Comparison of ENCODE assay signal across 11 mouse cellular contexts in the genomic region with DNA sequence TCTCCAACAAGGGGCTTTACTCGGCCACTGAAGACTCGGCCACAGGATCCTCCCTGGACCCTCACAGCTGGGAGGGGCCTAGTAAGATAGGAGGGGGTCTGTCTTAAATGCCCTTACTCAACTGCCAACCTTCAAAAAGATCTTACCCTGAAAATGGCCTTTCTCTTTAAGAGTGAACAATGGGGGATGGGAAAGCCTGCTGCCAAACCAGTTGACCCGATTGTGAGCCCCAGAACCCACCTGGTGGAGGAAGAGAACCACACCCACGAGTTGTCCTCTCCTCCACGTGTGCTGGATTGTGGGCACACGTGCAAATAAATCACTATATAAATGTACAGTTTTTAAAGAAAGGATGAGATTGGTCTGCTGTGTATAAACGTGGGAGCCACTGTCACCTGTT. TPM values are rescaled to one million over a fixed set of nuclear protein-coding genes. Genes with fewer than 3 reads are reported as not detected.
DNase-seq lines count a peak whose midpoint lies in the region; ATAC-seq lines count a peak whose summit lies in the region.
"Had no signal": no experiment of that assay in that cellular context is flagged by ENCODE, and none has a peak within 500 bp of the region (broad histone marks: within the 10 kb centered on the region; RNA-seq: fewer than 3 reads in every experiment).

No protein-coding gene starts in this region.

- no peaks in the 10 kb centered on the region for H3K27me3 ChIP-seq in heart, embryonic 11.5 days (ENCODE audit: control insufficient read depth, insufficient read depth, low read length)
- H3K27me3 ChIP-seq in limb, embryonic 12.5 days, result no peaks in the 10 kb centered on the region
- no peaks in the 10 kb centered on the region for H3K27me3 ChIP-seq in limb, embryonic 10.5 days (ENCODE audit: low read depth, poor library complexity, severe bottlenecking)
- H3K27me3 ChIP-seq in hindbrain, embryonic 14.5 days (ENCODE audit: control insufficient read depth, insufficient read depth, low read length), result no peaks in the 10 kb centered on the region

- no peak for ATAC-seq in heart, embryonic 11.5 days (replicated peaks; ENCODE audit: insufficient number of reproducible peaks, low FRiP score, low TSS enrichment)
- ATAC-seq in limb, embryonic 12.5 days (ENCODE audit: insufficient number of reproducible peaks, insufficient read depth, low FRiP score, low TSS enrichment, low read depth), result no peak
- no peak for ATAC-seq in hindbrain, embryonic 14.5 days (ENCODE audit: low FRiP score)
- ATAC-seq: inflammation-experienced regulatory T-cells, adult 6 months had no signal

- no peak for DNase-seq in heart, postnatal 14 days
- DNase-seq in limb, embryonic 10.5 days (ENCODE audit: low spot score), result no peak
- no peak for DNase-seq in hindbrain, embryonic 14.5 days (ENCODE audit: low spot score)
- peak; percentile 55 for DNase-seq in retina, embryonic 14.5 days (ENCODE audit: low spot score)
- DNase-seq in left cerebral cortex, adult 18-20 months (ENCODE audit: low spot score in 2 of 2), result no peak
- no peak for DNase-seq in kidney, adult 18-20 months
- DNase-seq: adrenal gland, adult 2 months; thymus, postnatal 14 days had no signal

- no peak overlapping the region for H3K9ac ChIP-seq in heart, embryonic 11.5 days (ENCODE audit: low read depth, low read length)
- H3K9ac ChIP-seq in limb, embryonic 12.5 days (replicated peaks), result no peak overlapping the region
- no peak overlapping the region for H3K9ac ChIP-seq in hindbrain, embryonic 14.5 days

- intact Hi-C loops in heart, postnatal 14 days (cut with DNase I), result no loop called here

- H3K4me3 ChIP-seq in heart, embryonic 11.5 days (ENCODE audit: low read depth, low read length), result no peak overlapping the region
- no peak overlapping the region for H3K4me3 ChIP-seq in limb, embryonic 12.5 days (replicated peaks)
- no peak overlapping the region for H3K4me3 ChIP-seq in limb, embryonic 10.5 days
- no peak overlapping the region for H3K4me3 ChIP-seq in hindbrain, embryonic 14.5 days (replicated peaks; ENCODE audit: low read length)

- H3K9me3 ChIP-seq in heart, embryonic 11.5 days (replicated peaks; ENCODE audit: control insufficient read depth, low read length), result no peaks in the 10 kb centered on the region
- no peaks in the 10 kb centered on the region for H3K9me3 ChIP-seq in limb, embryonic 12.5 days
- no peaks in the 10 kb centered on the region for H3K9me3 ChIP-seq in limb, embryonic 10.5 days (replicated peaks)
- H3K9me3 ChIP-seq in hindbrain, embryonic 14.5 days (ENCODE audit: control insufficient read depth, low read length), result no peaks in the 10 kb centered on the region

- 58% methylated on average over 7 of the region's 7 CpGs for WGBS in heart, embryonic 11.5 days (ENCODE audit: insufficient replicate concordance)
- 57% methylated on average over 7 of the region's 7 CpGs for WGBS in limb, embryonic 12.5 days
- 62% methylated on average over 7 of the region's 7 CpGs for WGBS in limb, embryonic 10.5 days
- 61% methylated on average over 7 of the region's 7 CpGs for WGBS in hindbrain, embryonic 14.5 days

- H3K4me2 ChIP-seq in heart, embryonic 11.5 days, result no peak overlapping the region
- H3K4me2 ChIP-seq in limb, embryonic 12.5 days, result no peak overlapping the region
- H3K4me2 ChIP-seq in hindbrain, embryonic 14.5 days (replicated peaks), result no peak overlapping the region

- H3K4me1 ChIP-seq in heart, embryonic 11.5 days (ENCODE audit: control insufficient read depth, insufficient read depth, low read length), result peaks cover 32% of the 10 kb centered on the region
- peaks cover 43% of the 10 kb centered on the region for H3K4me1 ChIP-seq in limb, embryonic 12.5 days (replicated peaks)
- peaks cover 32% of the 10 kb centered on the region for H3K4me1 ChIP-seq in limb, embryonic 10.5 days
- peaks cover 53% of the 10 kb centered on the region for H3K4me1 ChIP-seq in hindbrain, embryonic 14.5 days (replicated peaks; ENCODE audit: control insufficient read depth, insufficient read depth, low read length)

- H3K36me3 ChIP-seq in heart, embryonic 11.5 days (ENCODE audit: control insufficient read depth, insufficient read depth, low read length), result peaks cover 4% of the 10 kb centered on the region; the same call in 1 of the 2 replicates
- peaks cover 65% of the 10 kb centered on the region for H3K36me3 ChIP-seq in limb, embryonic 12.5 days
- peaks cover 70% of the 10 kb centered on the region for H3K36me3 ChIP-seq in limb, embryonic 10.5 days
- H3K36me3 ChIP-seq in hindbrain, embryonic 14.5 days (replicated peaks; ENCODE audit: control insufficient read depth, insufficient read depth), result peaks cover 37% of the 10 kb centered on the region

- H3K27ac ChIP-seq in heart, embryonic 11.5 days (ENCODE audit: low read depth, low read length), result peak overlapping the region; percentile 23; the same call in 1 of the 2 replicates
- H3K27ac ChIP-seq in limb, embryonic 12.5 days, result peak overlapping the region; percentile 64; the same call in 1 of the 2 replicates
- no peak overlapping the region for H3K27ac ChIP-seq in limb, embryonic 10.5 days
- H3K27ac ChIP-seq in hindbrain, embryonic 14.5 days, result peak overlapping the region; percentile 21

RNA-seq across cellular contexts. Expression of gene BC034090, which starts 38.9 kb away (rescaled TPM):
- 3.9 and 5.4 TPM in 2 replicates for polyA plus RNA-seq in heart, embryonic 11.5 days (2014; fragmentation: Nextera tagmentation; extraction: Ambion mirVana)
- total RNA-seq in heart, postnatal 14 days (2021), result 10 to 100 TPM; 35.9 to 41.2 TPM
- polyA plus RNA-seq in limb, embryonic 12.5 days (2016; fragmentation: Nextera tagmentation; extraction: Ambion mirVana), result 8.4 and 8.6 TPM in 2 replicates
- 5.2 and 6.8 TPM in 2 replicates for polyA plus RNA-seq in limb, embryonic 10.5 days (2016; fragmentation: Nextera tagmentation; extraction: Ambion mirVana)
- polyA plus RNA-seq in hindbrain, embryonic 14.5 days (2014; fragmentation: Nextera tagmentation; extraction: Ambion mirVana), result 4.0 and 4.1 TPM in 2 replicates
- 10 to 100 TPM in 1 of 2 experiments, 1 to 10 TPM in 1; 7.9 to 10.7 TPM for total RNA-seq in left cerebral cortex, adult 18-20 months (2021)

RNA-seq across cellular contexts. Expression of gene Stx6, which starts 46.8 kb away (rescaled TPM):
- polyA plus RNA-seq in heart, embryonic 11.5 days (2014; fragmentation: Nextera tagmentation; extraction: Ambion mirVana), result 62.1 and 62.8 TPM in 2 replicates
- total RNA-seq in heart, postnatal 14 days (2021), result 10 to 100 TPM; 32.1 to 35.9 TPM
- polyA plus RNA-seq in limb, embryonic 12.5 days (2016; fragmentation: Nextera tagmentation; extraction: Ambion mirVana), result 112 and 113 TPM in 2 replicates
- polyA plus RNA-seq in limb, embryonic 10.5 days (2016; fragmentation: Nextera tagmentation; extraction: Ambion mirVana), result 83.1 and 95.4 TPM in 2 replicates
- polyA plus RNA-seq in hindbrain, embryonic 14.5 days (2014; fragmentation: Nextera tagmentation; extraction: Ambion mirVana), result 113 and 117 TPM in 2 replicates
- 100 to 1,000 TPM; 116 to 119 TPM for total RNA-seq in left cerebral cortex, adult 18-20 months (2021)

RNA-seq across cellular contexts. Expression of gene Mr1, which starts 58.7 kb away (rescaled TPM):
- 2.3 and 3.8 TPM in 2 replicates for polyA plus RNA-seq in heart, embryonic 11.5 days (2014; fragmentation: Nextera tagmentation; extraction: Ambion mirVana)
- total RNA-seq in heart, postnatal 14 days (2021), result 1 to 10 TPM; 8.1 to 9.2 TPM
- 4.0 and 5.0 TPM in 2 replicates for polyA plus RNA-seq in limb, embryonic 12.5 days (2016; fragmentation: Nextera tagmentation; extraction: Ambion mirVana)
- 0.62 and 1.5 TPM in 2 replicates for polyA plus RNA-seq in limb, embryonic 10.5 days (2016; fragmentation: Nextera tagmentation; extraction: Ambion mirVana)
- polyA plus RNA-seq in hindbrain, embryonic 14.5 days (2014; fragmentation: Nextera tagmentation; extraction: Ambion mirVana), result 2.0 and 2.4 TPM in 2 replicates
- total RNA-seq in left cerebral cortex, adult 18-20 months (2021), result 1 to 10 TPM; 3.2 to 3.6 TPM
